Mouse (Mus musculus): Measurements from ENCODE around the gene Grin3b. TPM values are rescaled to one million over a fixed set of nuclear protein-coding genes. Genes with fewer than 3 reads are reported as not detected.

Grin3b gene
- polyA plus RNA-seq (2017; shearing (Covaris generic)), result not detected

DNA sequence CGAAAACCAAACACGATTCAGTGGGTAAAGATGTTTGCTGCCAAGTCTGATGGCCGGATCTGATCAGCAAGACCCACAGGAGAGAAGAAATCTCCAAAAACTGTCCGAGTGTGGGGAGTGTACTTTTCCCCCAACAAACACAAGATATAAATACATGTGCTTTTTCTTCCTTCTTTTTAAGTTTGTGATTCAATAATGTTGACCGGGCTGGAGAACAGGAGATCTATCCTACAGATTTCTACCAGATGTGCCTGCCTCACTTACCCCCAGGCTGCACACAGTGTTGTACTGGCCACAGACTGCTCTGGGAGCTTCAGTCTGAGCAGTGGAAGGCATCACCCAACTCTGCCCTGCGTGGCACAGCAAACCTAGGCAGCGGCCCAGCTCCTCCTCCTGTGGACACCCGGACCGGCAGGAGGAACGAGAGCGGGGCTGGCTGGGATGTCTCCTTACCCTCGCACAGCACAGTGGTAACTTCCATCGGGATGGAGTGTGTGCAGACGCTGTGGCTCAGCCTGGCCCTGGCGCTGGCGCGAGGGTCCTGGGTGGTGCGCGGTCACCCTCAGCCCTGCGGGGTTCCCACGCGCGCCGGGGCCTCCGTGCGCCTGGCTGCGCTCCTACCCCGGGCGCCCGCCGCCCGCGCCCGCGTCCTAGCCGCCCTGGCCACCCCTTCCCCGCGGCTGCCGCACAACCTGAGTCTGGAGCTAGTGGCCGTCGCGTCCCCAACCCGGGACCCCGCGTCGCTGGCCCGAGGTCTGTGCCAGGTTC is at the start of gene Grin3b:
Gene Grin3b (plus strand): TSS at position 301 of the 768 bp plus-strand sequence.
- ATAC-seq, result no peak

GRCm38 (mm10) chr10:79920958-79921535 is 49.5 kb upstream of the Grin3b start, which contains the start of gene R3hdm4:
R3hdm4 (minus strand) TSS chr10:79921208.
- ATAC-seq, result no peak

DNA sequence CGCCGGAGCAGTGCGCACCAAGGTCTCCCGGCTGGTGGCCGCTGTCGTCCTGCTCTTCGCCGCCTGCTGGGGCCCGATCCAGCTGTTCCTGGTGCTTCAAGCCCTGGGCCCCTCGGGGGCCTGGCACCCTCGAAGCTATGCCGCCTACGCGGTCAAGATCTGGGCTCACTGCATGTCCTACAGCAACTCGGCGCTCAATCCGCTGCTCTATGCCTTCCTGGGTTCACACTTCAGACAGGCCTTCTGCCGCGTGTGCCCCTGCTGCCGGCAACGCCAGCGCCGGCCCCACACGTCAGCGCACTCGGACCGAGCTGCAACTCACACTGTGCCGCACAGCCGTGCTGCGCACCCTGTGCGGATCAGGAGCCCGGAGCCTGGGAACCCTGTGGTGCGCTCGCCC is 48.9 kb upstream of the Grin3b start:
- ATAC-seq, result no peak

- peak; percentile 38 for ATAC-seq
These were observed 45.3 kb upstream of the Grin3b start for GRCm38 (mm10) chr10:79924998-79925784.

DNA sequence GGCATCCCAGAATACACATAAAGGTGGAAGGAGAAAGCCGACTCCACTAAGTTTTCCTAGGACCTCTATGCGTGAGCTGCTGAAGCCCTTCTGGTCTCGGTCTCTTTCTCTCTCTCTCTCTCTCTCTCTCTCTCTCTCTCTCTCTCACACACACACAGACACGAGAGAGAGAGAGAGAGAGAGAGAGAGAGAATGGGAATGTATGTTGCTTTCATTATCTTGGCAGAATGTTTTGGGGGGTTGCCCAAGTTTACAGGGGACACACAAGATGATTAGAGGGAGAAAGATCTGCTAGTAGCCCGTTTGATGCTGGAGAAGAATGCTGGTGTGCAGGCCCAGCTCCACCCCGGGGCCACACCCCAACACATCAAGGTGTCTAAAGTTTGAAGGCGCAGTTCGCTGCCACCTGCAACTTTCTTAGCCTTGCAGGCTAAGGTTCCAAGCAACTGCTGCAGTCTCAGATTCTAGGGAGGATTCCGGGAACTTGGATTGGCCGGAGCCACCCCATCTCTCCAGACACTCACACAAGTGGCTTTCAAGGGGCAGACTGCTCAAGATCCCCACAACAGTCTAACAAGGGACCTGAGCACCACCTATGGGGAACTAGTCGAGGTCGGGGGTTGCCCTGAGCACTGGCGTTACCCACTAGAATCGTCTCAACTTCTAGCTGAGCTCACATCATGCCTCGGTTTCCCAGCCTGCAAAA is 44.6 kb upstream of the Grin3b start:
- peak; percentile 4 for ATAC-seq

DNA sequence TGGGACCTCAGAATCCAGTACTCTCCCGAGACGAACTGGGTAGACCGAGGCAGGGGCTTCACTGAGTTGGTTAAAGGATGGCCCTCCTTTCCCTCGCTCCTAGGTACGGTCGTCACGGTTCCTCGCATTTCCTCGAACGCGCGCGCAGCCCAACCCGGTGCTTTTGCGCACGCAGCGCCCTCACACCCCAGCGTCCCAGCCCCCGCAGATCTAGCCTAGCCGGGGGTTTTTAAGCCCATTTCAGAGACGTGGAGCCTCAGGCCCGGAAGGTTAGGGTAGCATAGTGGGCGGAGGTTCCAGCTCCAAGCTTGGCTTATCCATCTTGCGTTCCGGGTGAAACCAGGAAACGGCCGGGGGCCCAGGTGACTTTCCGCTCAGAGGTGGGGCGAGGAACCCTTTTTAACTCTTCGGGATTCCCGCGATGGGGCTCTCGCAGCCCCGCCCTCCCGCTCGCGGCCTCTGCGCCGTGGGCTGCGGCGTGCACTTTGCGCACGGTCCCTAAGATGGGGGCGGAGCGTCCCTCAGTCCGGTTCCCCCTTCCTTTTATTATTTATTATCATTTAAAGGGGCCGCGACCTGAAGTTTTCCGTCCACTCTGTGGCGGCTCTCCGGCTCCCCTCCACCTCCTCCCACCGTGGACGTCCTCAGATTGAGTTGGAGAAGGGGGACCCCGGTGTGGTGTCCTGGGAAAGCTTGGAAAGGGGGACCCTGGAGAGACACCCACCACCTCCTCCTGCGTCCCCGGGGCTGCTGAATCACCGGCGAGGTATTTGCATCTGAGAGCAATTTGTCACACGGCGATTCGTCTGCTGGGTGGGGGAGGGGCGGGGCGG is 43.8 kb upstream of the Grin3b start, which contains the start of gene Arid3a:
Gene Arid3a (plus strand): TSS at position 553 of the 833 bp plus-strand sequence.
- ATAC-seq, result peak; percentile 74

GRCm38 (mm10) chr10:79927324-79928029 is 43.0 kb upstream of the Grin3b start:
- peak; percentile 12 for ATAC-seq

DNA sequence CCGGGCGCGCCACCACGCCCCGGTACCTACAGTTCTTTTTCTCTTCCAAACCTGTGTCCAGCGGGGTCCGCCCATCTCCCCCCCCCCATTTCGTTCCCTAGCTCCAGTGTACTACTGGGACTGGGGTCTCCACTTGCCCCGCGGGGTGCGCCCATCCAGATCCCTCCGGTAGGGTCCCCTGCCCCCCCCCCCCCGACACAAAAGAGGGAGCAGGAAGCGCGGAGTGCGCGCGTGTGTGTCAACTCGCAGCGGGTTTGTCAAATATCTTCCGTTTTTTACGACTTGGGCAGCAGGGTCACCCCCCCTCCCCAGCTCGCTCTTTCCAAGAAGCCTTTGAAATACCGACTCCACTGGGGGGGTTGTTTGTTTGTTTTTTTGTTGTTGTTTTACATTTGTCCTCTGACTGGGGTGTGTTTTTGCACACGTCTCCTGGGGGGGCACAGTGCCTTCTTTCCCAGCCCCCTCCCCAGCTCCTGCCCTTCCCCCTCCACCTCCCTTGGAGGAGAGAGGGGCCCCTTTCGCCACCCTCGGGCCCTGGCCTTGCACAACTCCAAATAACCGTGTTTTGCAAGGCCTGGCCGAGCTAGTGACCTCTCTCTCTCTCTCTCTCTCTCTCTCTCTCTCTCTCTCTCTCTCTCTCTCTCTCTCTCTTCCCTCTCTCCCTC is 42.4 kb upstream of the Grin3b start:
- no peak for ATAC-seq

DNA sequence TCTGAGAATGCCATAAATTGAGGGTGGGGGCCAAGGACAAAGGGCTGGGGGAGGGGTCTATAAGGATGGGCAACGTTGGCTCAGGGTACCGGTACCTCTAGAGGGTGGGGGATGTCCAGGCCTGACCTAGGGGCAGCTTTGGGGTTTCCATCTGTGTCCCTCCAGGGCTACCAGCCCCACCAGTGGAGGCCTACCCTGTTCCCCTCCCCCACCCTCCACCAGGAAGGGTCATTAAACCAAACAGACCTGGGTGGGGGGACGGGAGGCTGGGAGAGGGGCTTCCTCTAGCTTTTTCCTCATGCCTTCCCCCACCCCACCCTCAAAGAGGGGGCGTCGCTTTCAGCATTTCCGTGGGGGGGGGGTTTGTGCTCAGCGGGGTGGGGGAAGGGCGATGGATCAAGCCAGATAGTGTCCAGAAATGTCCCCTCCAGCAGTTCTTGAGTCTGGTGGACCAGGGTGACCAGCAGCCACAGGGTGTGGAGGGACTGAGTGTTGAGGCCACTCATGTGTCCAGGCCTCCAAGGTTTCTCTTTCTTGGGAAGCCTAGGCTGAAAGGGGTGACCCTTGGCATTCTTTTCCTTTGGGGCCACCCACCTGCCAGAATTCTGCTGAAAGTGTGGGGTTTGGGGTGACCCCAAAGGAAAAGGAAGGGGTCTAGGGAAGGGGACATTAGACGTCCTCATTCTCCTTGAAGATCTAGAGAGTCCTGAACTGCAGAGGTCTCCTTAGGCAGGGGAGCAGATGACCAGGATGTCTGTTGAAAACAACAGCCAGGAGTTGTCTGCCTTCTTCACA is 41.4 kb upstream of the Grin3b start:
- ATAC-seq, result no peak

GRCm38 (mm10) chr10:79929967-79930825 is 40.3 kb upstream of the Grin3b start:
- ATAC-seq, result no peak

DNA sequence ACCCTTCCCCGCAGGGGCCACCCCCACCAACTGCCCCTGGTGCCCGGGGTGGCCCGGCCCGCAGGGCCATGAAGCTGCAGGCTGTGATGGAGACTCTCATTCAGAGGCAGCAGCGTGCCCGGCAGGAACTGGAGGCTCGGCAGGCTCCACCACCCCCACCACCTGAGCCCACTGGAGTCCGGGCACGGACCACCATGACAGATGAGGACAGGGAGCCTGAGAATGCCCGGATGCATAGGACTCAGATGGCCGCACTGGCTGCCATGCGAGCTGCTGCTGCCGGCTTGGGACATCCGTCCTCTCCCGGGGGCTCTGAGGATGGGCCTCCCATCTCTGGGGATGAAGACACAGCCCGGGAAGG is 39.7 kb upstream of the Grin3b start:
- ATAC-seq, result no peak

GRCm38 (mm10) chr10:79931797-79932196 is 38.7 kb upstream of the Grin3b start:
- ATAC-seq, result no peak

DNA sequence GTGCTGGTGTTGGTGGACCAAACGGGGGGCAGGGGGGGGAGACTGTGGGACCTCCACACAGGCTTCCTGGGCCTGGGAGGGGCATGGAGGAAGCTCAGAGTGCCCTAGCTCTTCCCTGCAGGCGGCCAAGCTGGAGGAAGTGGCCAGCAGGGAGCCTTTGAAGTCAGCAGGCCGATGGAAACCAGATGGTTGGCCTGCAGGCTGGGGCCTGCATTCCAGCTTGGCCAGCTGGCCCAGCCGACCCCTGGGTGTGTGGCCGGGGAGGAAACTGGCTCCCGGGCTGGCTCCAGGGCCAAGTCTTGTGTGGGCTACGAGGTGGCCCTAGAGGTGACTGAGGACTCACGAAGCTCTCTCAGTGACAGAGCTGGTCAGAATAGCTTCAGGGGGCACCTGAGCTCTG is 37.8 kb upstream of the Grin3b start:
- no peak for ATAC-seq

DNA sequence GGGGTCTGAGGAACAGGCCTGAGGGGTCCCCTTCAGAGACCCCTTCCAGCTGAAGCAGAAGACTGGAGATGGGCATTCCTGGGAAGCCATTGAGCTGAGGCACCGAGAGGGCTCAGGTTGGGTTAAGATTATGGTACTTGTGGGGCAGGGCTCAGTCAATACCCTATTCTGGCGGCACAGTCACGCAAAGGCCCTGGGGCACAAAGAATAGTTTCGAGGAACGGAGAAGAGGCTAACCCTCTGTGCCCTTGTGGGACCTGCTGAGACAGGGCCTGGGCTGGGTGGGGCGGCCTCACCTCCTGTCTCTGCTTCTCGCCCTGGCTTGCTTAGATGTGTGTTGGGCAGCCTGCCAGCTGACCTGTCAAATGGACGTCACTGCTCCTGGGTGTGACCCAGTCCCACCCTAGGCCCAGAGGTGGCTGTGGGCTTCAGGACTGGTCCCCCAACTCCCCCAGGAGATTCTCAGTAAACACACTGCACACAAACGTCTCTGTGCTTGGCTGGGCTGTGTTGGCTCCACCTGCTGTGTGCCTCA is 37.3 kb upstream of the Grin3b start:
- ATAC-seq, result no peak

DNA sequence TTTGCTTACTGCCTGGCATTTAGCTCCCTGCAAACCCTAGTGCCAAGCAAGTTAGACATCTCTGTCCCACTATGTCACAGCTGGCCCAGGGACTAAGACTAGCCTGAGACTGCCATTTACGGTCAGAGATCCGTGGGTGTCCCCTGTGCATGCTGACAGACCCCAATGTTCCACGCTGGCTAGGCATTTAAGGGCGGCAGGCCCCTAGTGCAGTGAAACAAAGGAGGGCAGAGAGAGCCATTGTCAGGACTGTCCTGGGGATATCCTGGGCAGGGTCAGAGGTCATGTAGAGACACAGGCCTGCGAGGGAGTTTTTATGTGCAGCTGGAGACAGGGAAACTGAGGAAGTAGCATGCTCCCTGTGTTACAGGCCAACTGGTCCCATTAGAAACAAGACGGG is 36.7 kb upstream of the Grin3b start:
- ATAC-seq, result no peak

GRCm38 (mm10) chr10:79934272-79934721 is 36.2 kb upstream of the Grin3b start:
- no peak for ATAC-seq

DNA sequence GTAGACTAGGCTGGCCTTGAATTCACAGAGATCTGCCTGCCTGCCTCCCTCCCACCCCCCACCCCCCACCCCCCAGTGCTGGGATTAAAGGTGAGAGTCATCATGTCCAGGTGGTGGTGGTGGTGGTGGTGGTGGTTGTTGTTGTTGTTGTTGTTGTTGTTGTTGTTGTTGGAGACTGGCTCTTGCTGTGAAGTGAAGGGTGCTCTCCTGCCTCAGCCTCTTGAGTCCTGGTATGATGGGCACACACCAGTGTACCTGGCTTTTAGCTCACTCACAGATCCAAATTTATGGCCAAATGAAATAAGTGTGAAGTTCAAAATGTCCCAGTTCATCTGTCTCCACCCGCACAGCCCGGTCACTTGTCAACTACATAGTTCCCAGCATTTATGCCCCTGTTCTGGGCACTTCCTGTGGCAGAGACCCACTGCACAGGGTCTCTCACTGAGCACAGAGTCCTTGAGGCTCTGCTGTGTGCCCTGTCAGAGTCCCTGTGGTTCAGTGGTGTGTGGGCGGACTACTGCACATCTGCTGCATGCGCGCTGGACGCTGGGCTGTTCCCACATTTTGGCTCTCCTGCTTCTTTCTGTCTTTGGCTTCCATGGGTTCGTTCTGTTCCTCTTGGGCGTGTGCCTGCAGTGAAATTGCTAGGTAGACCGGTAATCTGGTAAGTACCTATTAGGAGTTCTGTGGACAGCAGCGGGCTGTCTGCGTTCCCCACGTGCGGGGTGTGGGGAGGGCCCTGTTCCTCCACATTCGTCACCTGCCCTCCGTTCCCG is 35.5 kb upstream of the Grin3b start:
- no peak for ATAC-seq

Measured in activated CD4-positive, CD25-positive, alpha-beta regulatory T cell, adult 4 months (primary cell).